Mouse (Mus musculus): Measurements from ENCODE around the gene P2ry6. TPM values are rescaled to one million over a fixed set of nuclear protein-coding genes. Genes with fewer than 3 reads are reported as not detected.

Gene P2ry6
- polyA plus RNA-seq, 1 experiment from 2014 or later: 11.9 TPM

DNA sequence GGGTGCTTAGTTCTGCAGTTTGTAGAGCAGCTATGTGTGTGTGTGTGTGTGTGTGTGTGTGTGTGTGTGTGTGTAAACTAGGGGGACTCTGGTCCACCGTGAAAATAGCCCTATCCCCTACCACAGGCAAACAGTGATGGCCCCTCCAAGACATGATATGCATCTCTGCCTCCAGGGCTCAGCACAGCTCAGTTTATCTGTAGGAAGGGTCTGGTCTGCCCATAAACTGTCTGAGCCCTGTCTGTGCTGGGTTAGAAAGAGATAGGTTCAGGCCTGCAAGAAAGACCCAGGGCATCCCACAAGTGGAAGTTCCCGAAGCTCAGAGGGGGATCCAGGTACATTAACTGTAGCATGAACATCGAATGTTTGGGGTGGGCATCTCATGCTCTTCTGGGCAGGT is 21.5 kb upstream of the P2ry6 start:
- no peaks in the 10 kb centered on the region for H3K36me3 ChIP-seq (ENCODE audit: control insufficient read depth, insufficient read depth, low read length)
- no peak overlapping the region for H3K4me3 ChIP-seq (ENCODE audit: low read depth, low read length)
- H3K27ac ChIP-seq (ENCODE audit: low read depth): no peak overlapping the region
- H3K9me3 ChIP-seq (ENCODE audit: control insufficient read depth, low read length): no peaks in the 10 kb centered on the region
- DNase-seq (ENCODE audit: low spot score): no peak
- no peak overlapping the region for H3K4me2 ChIP-seq (ENCODE audit: low read length)
- no peaks in the 10 kb centered on the region for H3K27me3 ChIP-seq (replicated peaks; ENCODE audit: control insufficient read depth, insufficient read depth, low read length)
- ATAC-seq (replicated peaks; ENCODE audit: low FRiP score, low TSS enrichment, low read depth): no peak
- H3K4me1 ChIP-seq (replicated peaks; ENCODE audit: control insufficient read depth, insufficient read depth, low read length): no peaks in the 10 kb centered on the region
- no peak overlapping the region for H3K9ac ChIP-seq (ENCODE audit: low read length)
- 80% methylated on average over 3 of the region's 3 CpGs for WGBS

DNA sequence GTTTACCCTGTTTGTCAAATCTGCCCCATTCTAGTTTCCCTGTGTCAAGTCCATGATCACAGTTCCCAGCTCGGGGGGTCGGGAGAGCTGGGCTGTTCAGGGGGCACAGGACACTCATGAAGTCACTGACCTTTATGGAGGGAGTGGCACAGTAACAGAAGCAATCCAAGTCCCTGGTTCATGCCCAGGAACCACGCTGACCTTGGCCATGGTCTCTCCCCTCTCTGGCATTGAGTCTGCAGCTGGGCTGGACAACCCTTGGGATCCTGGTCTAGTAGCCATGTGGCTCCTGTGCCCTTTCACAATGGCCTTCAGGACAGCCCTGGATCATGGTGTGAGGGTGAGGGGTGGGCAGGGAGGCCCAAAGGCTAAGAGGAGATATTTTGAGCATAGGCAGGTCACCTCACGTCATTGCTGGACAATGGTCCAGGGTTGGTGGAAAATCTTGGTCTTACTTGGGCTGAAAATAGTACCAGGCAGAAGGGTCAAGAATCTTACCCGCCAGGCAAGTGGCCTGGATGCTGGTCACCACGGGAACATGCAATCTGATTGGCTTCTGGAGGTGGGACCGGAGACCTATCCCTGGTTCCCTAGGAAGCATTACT is 20.9 kb upstream of the P2ry6 start:
- Histone ChIP-seq H3K27ac (ENCODE audit: low read depth) (no peak overlapping the region), H3K36me3 (ENCODE audit: control insufficient read depth, insufficient read depth, low read length) (no peaks in the 10 kb centered on the region), H3K4me1 (replicated peaks; ENCODE audit: control insufficient read depth, insufficient read depth, low read length) (no peaks in the 10 kb centered on the region), H3K27me3 (replicated peaks; ENCODE audit: control insufficient read depth, insufficient read depth, low read length) (no peaks in the 10 kb centered on the region), H3K4me2 (ENCODE audit: low read length) (no peak overlapping the region), H3K4me3 (ENCODE audit: low read depth, low read length) (no peak overlapping the region), H3K9me3 (ENCODE audit: control insufficient read depth, low read length) (no peaks in the 10 kb centered on the region), H3K9ac (ENCODE audit: low read length) (no peak overlapping the region)
- ATAC-seq (replicated peaks; ENCODE audit: low FRiP score, low TSS enrichment, low read depth) (no peak), DNase-seq (ENCODE audit: low spot score) (no peak)
- WGBS: 85% methylated on average over 7 of the region's 7 CpGs

DNA sequence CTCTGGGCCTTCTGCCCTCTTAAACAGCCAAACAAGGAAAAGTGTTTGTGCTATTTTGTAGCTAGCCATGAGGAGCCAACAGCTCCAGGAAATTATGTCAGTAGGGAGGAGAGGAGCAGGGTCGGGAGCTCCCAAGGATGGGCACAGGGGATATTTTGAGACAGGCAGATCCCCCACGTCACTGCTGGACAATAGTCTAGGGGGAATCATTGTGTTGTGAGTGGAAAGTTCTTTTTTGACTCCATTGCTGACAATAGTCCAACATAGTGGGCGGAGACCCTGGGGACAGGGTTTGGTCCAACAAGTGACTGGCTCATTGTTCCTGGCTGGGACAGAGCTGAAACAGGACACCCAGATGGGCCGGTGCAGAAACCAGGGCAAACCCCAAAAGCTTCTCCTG is 18.7 kb upstream of the P2ry6 start:
- no peak overlapping the region for H3K4me2 ChIP-seq (ENCODE audit: low read length)
- H3K4me1 ChIP-seq (replicated peaks; ENCODE audit: control insufficient read depth, insufficient read depth, low read length): no peaks in the 10 kb centered on the region
- no peak overlapping the region for H3K9ac ChIP-seq (ENCODE audit: low read length)
- DNase-seq (ENCODE audit: low spot score): no peak
- no peak for ATAC-seq (replicated peaks; ENCODE audit: low FRiP score, low TSS enrichment, low read depth)
- H3K27ac ChIP-seq (ENCODE audit: low read depth): no peak overlapping the region
- no peaks in the 10 kb centered on the region for H3K36me3 ChIP-seq (ENCODE audit: control insufficient read depth, insufficient read depth, low read length)
- H3K4me3 ChIP-seq (ENCODE audit: low read depth, low read length): no peak overlapping the region
- H3K27me3 ChIP-seq (replicated peaks; ENCODE audit: control insufficient read depth, insufficient read depth, low read length): no peaks in the 10 kb centered on the region
- H3K9me3 ChIP-seq (ENCODE audit: control insufficient read depth, low read length): no peaks in the 10 kb centered on the region
- 61% methylated on average over 4 of the region's 4 CpGs for WGBS

DNA sequence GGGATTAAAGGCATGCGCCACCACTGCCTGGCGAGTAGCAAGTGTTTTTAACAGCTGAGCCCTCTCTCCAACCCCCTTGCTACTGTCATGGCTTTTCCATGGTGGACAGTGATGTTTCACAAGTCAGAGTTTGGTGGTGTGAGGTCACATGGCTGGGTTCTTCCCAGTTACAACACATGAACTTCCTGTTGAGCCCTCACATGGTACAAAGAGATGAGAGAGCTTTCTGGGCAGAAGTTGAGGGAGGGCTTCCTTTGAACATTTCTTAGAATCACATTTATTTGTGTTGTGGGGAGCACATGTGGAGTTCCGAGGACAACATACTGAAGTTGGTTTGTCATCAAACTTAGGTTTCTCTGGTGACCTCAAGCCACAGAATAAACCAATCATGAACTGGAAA is 17.5 kb upstream of the P2ry6 start:
- Histone ChIP-seq H3K9me3 (ENCODE audit: control insufficient read depth, low read length) (no peaks in the 10 kb centered on the region), H3K4me2 (ENCODE audit: low read length) (no peak overlapping the region), H3K27me3 (replicated peaks; ENCODE audit: control insufficient read depth, insufficient read depth, low read length) (no peaks in the 10 kb centered on the region), H3K4me3 (ENCODE audit: low read depth, low read length) (no peak overlapping the region), H3K9ac (ENCODE audit: low read length) (no peak overlapping the region), H3K36me3 (ENCODE audit: control insufficient read depth, insufficient read depth, low read length) (no peaks in the 10 kb centered on the region), H3K27ac (ENCODE audit: low read depth) (no peak overlapping the region), H3K4me1 (replicated peaks; ENCODE audit: control insufficient read depth, insufficient read depth, low read length) (no peaks in the 10 kb centered on the region)
- WGBS: 91% methylated on average over 3 of the region's 3 CpGs
- ATAC-seq (replicated peaks; ENCODE audit: low FRiP score, low TSS enrichment, low read depth): no peak
- no peak for DNase-seq (ENCODE audit: low spot score)

- no peak for ATAC-seq (replicated peaks; ENCODE audit: low FRiP score, low TSS enrichment, low read depth)
- no peak for DNase-seq (ENCODE audit: low spot score)
- no peak overlapping the region for H3K27ac ChIP-seq (ENCODE audit: low read depth)
Measured at GRCm38 (mm10) chr7:100990636-100991311, 16.3 kb upstream of the P2ry6 start.

DNA sequence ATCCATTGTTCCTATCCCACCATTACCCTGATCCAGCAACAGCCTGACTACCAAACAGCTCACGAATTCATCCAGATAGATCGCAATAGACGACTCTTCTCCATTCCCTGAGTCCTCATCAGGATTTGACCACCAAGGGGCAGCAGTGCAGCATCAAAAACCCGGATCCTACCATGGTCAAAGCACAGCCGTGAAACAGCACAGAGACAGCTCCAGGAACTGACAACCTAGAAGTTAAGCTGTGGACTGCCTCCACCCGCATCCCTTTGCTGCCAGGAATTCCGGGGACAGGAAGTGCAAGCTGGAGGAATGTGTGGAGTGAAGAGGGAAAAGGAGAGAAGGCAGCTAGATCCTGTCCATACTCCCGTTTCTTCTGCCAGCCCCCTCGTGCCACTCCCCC is 13.6 kb upstream of the P2ry6 start:
- H3K4me1 ChIP-seq (replicated peaks; ENCODE audit: control insufficient read depth, insufficient read depth, low read length): peaks cover 12% of the 10 kb centered on the region
- no peak overlapping the region for H3K4me3 ChIP-seq (ENCODE audit: low read depth, low read length)
- peak; percentile 87 for DNase-seq (ENCODE audit: low spot score)
- WGBS: 11% methylated on average over 9 of the region's 9 CpGs
- peak; percentile 62 for ATAC-seq (replicated peaks; ENCODE audit: low FRiP score, low TSS enrichment, low read depth)
- no peaks in the 10 kb centered on the region for H3K36me3 ChIP-seq (ENCODE audit: control insufficient read depth, insufficient read depth, low read length)
- no peak overlapping the region; the same call in 1 of the 2 replicates for H3K4me2 ChIP-seq (ENCODE audit: low read length)
- H3K9me3 ChIP-seq (ENCODE audit: control insufficient read depth, low read length): no peaks in the 10 kb centered on the region
- H3K27me3 ChIP-seq (replicated peaks; ENCODE audit: control insufficient read depth, insufficient read depth, low read length): no peaks in the 10 kb centered on the region
- H3K27ac ChIP-seq (ENCODE audit: low read depth): peak overlapping the region; percentile 18; the same call in 1 of the 2 replicates
- H3K9ac ChIP-seq (ENCODE audit: low read length): no peak overlapping the region

More at GRCm38 (mm10) chr7:100990636-100991311, 16.3 kb upstream of the P2ry6 start:
- no peak overlapping the region for H3K4me3 ChIP-seq (ENCODE audit: low read depth, low read length)
- H3K9me3 ChIP-seq (ENCODE audit: control insufficient read depth, low read length): no peaks in the 10 kb centered on the region
- no peak overlapping the region for H3K4me2 ChIP-seq (ENCODE audit: low read length)
- WGBS: 71% methylated on average over 9 of the region's 9 CpGs
- H3K4me1 ChIP-seq (replicated peaks; ENCODE audit: control insufficient read depth, insufficient read depth, low read length): no peaks in the 10 kb centered on the region
- H3K27me3 ChIP-seq (replicated peaks; ENCODE audit: control insufficient read depth, insufficient read depth, low read length): no peaks in the 10 kb centered on the region
- no peaks in the 10 kb centered on the region for H3K36me3 ChIP-seq (ENCODE audit: control insufficient read depth, insufficient read depth, low read length)
- no peak overlapping the region for H3K9ac ChIP-seq (ENCODE audit: low read length)

GRCm38 (mm10) chr7:100984452-100985395 is 10.3 kb upstream of the P2ry6 start:
- peak; percentile 70 for DNase-seq (ENCODE audit: low spot score)
- Histone ChIP-seq H3K4me1 (replicated peaks; ENCODE audit: control insufficient read depth, insufficient read depth, low read length) (peaks cover 12% of the 10 kb centered on the region), H3K4me3 (ENCODE audit: low read depth, low read length) (no peak overlapping the region), H3K36me3 (ENCODE audit: control insufficient read depth, insufficient read depth, low read length) (no peaks in the 10 kb centered on the region), H3K27ac (ENCODE audit: low read depth) (peak overlapping the region; percentile 73), H3K9me3 (ENCODE audit: control insufficient read depth, low read length) (no peaks in the 10 kb centered on the region), H3K27me3 (replicated peaks; ENCODE audit: control insufficient read depth, insufficient read depth, low read length) (no peaks in the 10 kb centered on the region), H3K4me2 (ENCODE audit: low read length) (peak overlapping the region; percentile 20), H3K9ac (ENCODE audit: low read length) (no peak overlapping the region)
- peak; percentile 85 for ATAC-seq (replicated peaks; ENCODE audit: low FRiP score, low TSS enrichment, low read depth)
- 38% methylated on average over 21 of the region's 21 CpGs for WGBS

GRCm38 (mm10) chr7:100979175-100979574 is 4.7 kb upstream of the P2ry6 start:
- no peaks in the 10 kb centered on the region for H3K9me3 ChIP-seq (ENCODE audit: control insufficient read depth, low read length)
- peak; percentile 59 for ATAC-seq (replicated peaks; ENCODE audit: low FRiP score, low TSS enrichment, low read depth)
- no peak overlapping the region for H3K4me2 ChIP-seq (ENCODE audit: low read length)
- peak overlapping the region; percentile 33; the same call in 1 of the 2 replicates for H3K27ac ChIP-seq (ENCODE audit: low read depth)
- H3K9ac ChIP-seq (ENCODE audit: low read length): no peak overlapping the region
- peaks cover 15% of the 10 kb centered on the region for H3K27me3 ChIP-seq (replicated peaks; ENCODE audit: control insufficient read depth, insufficient read depth, low read length)
- WGBS: 36% methylated on average over 2 of the region's 2 CpGs
- H3K36me3 ChIP-seq (ENCODE audit: control insufficient read depth, insufficient read depth, low read length): no peaks in the 10 kb centered on the region
- H3K4me1 ChIP-seq (replicated peaks; ENCODE audit: control insufficient read depth, insufficient read depth, low read length): peaks cover 14% of the 10 kb centered on the region
- no peak overlapping the region for H3K4me3 ChIP-seq (ENCODE audit: low read depth, low read length)
- no peak for DNase-seq (ENCODE audit: low spot score)
